Mouse (Mus musculus): ENCODE measurements at regions not wholly inside any gene's neighbourhood (a gene's known extent, or its start where the extent isn't known, plus 50 kb on each side); places are given as distances from the start of the nearest gene placed in this dataset.

DNA sequence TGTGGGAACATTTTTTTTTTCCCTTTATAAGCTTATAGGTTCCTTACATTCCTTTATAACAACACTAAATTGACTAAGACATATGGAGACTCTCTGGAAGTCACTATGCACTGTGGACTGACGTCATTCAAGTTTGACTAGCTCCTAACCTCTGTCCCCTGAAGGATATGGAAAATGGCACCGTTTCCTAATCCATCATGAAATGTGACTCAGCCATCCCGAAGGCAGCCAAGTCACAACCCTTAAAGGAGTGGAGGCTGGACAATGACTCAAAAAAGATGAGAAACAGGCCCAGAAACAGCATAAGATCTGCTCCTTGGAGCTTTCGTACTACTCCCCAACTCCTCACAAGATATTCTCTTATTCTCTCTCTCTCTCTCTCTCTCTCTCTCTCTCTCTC lies 253.5 kb downstream of the Hhipl2 start:
- no peak overlapping the region for H3K4me3 ChIP-seq
- no peak overlapping the region for H3K27ac ChIP-seq
- no peaks in the 10 kb centered on the region for H3K4me1 ChIP-seq (ENCODE audit: control insufficient read depth, insufficient read depth, low read length)
- no peaks in the 10 kb centered on the region for H3K79me2 ChIP-seq (replicated peaks; ENCODE audit: control insufficient read depth, insufficient read depth, low read length)
- TF ChIP-seq CTCF (IDR thresholded peaks at IDR 0.05) (no peak), POLR2A (IDR thresholded peaks at IDR 0.05; ENCODE audit: insufficient read depth, low read depth, low read length) (no peak), EP300 (IDR thresholded peaks at IDR 0.05; ENCODE audit: insufficient read depth, low read depth, low read length) (no peak)
- H3K36me3 ChIP-seq (ENCODE audit: control insufficient read depth, insufficient read depth, low read length): no peaks in the 10 kb centered on the region
- H3K9ac ChIP-seq (ENCODE audit: low read depth, low read length): no peak overlapping the region
- no peaks in the 10 kb centered on the region for H3K27me3 ChIP-seq (ENCODE audit: control insufficient read depth, insufficient read depth, low read length)
- WGBS: 61% methylated on average over 4 of the region's 4 CpGs
- peak in 1 of 2 experiments; percentile 29 for DNase-seq
- intact Hi-C loops (cut with DNase I): no loop called here

DNA sequence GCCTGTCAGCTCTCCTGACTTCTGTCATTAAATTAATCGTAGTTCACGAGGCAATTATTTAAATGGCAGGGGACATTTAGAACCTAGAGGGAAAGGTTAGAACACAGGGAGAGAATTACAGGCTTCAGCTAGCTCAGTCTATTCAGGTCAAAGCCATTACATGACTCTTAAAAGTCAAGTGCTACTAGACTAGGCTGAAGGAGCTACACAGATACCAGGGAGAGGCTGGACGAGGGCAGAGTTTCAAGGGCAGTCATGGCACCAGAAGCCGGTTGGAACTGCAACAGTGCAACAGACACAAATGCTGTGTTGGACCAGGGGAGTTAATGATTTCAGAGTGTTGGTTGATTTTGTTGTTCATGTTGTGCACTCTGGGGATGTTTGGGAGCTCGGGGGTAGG lies 254.5 kb downstream of the Hhipl2 start:
- WGBS: 69% methylated on average over 5 of the region's 5 CpGs
- Histone ChIP-seq H3K27me3 (ENCODE audit: control insufficient read depth, insufficient read depth, low read length) (no peaks in the 10 kb centered on the region), H3K4me3 (no peak overlapping the region), H3K36me3 (ENCODE audit: control insufficient read depth, insufficient read depth, low read length) (no peaks in the 10 kb centered on the region), H3K4me1 (ENCODE audit: control insufficient read depth, insufficient read depth, low read length) (no peaks in the 10 kb centered on the region), H3K9ac (ENCODE audit: low read depth, low read length) (no peak overlapping the region), H3K27ac (no peak overlapping the region), H3K79me2 (replicated peaks; ENCODE audit: control insufficient read depth, insufficient read depth, low read length) (no peaks in the 10 kb centered on the region)
- intact Hi-C loops (cut with DNase I): no loop called here
- no peak for DNase-seq
- TF ChIP-seq EP300 (IDR thresholded peaks at IDR 0.05; ENCODE audit: insufficient read depth, low read depth, low read length): no peak
- no peak for TF ChIP-seq CTCF (IDR thresholded peaks at IDR 0.05)
- TF ChIP-seq POLR2A (IDR thresholded peaks at IDR 0.05; ENCODE audit: insufficient read depth, low read depth, low read length): no peak

DNA sequence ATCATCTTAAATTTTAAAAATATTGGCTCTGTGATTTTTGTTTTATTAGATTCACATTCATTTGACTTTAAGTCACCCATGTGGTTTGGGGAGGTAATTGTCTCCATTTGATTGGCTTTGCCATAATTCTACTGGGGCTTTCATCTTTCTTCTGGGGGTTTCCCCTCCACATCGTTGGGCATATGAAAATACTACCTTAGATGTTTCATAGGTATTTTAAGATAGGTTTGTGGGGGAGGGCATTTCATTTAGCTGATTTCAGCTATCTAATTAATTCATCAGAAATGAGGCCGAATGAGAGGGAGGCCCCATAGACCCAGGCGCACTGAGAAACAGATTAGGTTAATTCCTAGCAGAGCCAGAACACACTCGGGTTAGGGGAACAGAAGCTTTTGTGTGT lies 259.6 kb downstream of the Hhipl2 start:
- H3K4me1 ChIP-seq (ENCODE audit: control insufficient read depth, insufficient read depth, low read length): no peaks in the 10 kb centered on the region; the same call in 1 of the 2 replicates
- no peak overlapping the region for H3K27ac ChIP-seq
- WGBS: 87% methylated on average over 4 of the region's 4 CpGs
- no peaks in the 10 kb centered on the region for H3K79me2 ChIP-seq (replicated peaks; ENCODE audit: control insufficient read depth, insufficient read depth, low read length)
- intact Hi-C loops (cut with DNase I): no loop called here
- H3K36me3 ChIP-seq (ENCODE audit: control insufficient read depth, insufficient read depth, low read length): no peaks in the 10 kb centered on the region
- DNase-seq: no peak
- no peak overlapping the region for H3K9ac ChIP-seq (ENCODE audit: low read depth, low read length)
- no peaks in the 10 kb centered on the region for H3K27me3 ChIP-seq (ENCODE audit: control insufficient read depth, insufficient read depth, low read length)
- TF ChIP-seq POLR2A (IDR thresholded peaks at IDR 0.05; ENCODE audit: insufficient read depth, low read depth, low read length): no peak
- no peak overlapping the region for H3K4me3 ChIP-seq

DNA sequence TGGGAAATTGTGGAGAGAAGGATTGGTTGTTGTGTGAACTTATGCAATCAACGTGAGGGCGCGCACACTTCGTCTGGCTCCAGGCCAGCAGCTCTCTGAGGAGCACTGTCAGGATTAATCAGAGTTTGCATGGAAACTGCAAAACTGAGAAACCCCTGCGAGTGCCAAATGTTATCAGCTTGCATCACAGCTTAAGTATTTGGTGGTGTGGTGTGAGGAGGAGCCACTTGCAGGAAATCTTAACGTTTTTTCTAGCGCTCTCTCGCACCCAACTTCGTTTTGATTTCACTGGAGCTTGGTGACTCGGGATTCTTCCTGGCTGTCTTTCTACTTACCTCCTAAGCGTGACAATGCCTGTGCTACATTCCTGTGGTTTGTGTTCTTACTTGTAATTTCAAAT lies 261.9 kb downstream of the Hhipl2 start:
- Histone ChIP-seq H3K4me1 (ENCODE audit: control insufficient read depth, insufficient read depth, low read length) (no peaks in the 10 kb centered on the region; the same call in 1 of the 2 replicates), H3K36me3 (ENCODE audit: control insufficient read depth, insufficient read depth, low read length) (no peaks in the 10 kb centered on the region), H3K4me3 (no peak overlapping the region), H3K27me3 (ENCODE audit: control insufficient read depth, insufficient read depth, low read length) (no peaks in the 10 kb centered on the region), H3K79me2 (replicated peaks; ENCODE audit: control insufficient read depth, insufficient read depth, low read length) (no peaks in the 10 kb centered on the region), H3K9ac (ENCODE audit: low read depth, low read length) (no peak overlapping the region), H3K27ac (no peak overlapping the region)
- peak; percentile 66 to 73 for DNase-seq
- intact Hi-C loops (cut with DNase I): no loop called here
- TF ChIP-seq CTCF (IDR thresholded peaks at IDR 0.05): no peak
- TF ChIP-seq POLR2A (IDR thresholded peaks at IDR 0.05; ENCODE audit: insufficient read depth, low read depth, low read length): no peak
- no peak for TF ChIP-seq EP300 (IDR thresholded peaks at IDR 0.05; ENCODE audit: insufficient read depth, low read depth, low read length)
- 22% methylated on average over 11 of the region's 11 CpGs for WGBS

DNA sequence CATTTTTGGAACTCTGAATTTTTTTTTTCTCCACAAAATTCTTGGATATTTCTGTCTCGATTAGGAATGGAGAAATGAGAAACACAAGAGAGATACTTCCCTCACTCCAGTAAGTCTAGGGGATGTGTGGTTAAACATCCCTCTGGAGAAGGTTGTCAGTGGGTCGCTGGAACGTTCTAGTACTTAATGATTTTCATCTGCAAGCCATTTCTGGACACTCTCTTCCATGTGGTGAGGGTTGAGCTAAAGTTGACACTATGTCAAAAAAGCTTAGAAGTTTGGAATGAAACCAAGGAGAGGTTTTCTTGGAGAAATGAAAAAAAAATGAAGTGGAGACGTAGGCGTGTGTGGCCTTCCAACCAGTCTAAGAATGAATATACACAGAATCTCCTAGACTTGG lies 268.0 kb downstream of the Hhipl2 start:
- Histone ChIP-seq H3K4me3 (no peak overlapping the region), H3K9ac (ENCODE audit: low read depth, low read length) (no peak overlapping the region), H3K36me3 (ENCODE audit: control insufficient read depth, insufficient read depth, low read length) (no peaks in the 10 kb centered on the region), H3K4me1 (ENCODE audit: control insufficient read depth, insufficient read depth, low read length) (no peaks in the 10 kb centered on the region), H3K27me3 (ENCODE audit: control insufficient read depth, insufficient read depth, low read length) (no peaks in the 10 kb centered on the region), H3K79me2 (replicated peaks; ENCODE audit: control insufficient read depth, insufficient read depth, low read length) (no peaks in the 10 kb centered on the region), H3K27ac (no peak overlapping the region)
- no peak for TF ChIP-seq EP300 (IDR thresholded peaks at IDR 0.05; ENCODE audit: insufficient read depth, low read depth, low read length)
- TF ChIP-seq POLR2A (IDR thresholded peaks at IDR 0.05; ENCODE audit: insufficient read depth, low read depth, low read length): no peak
- TF ChIP-seq CTCF (IDR thresholded peaks at IDR 0.05): no peak
- intact Hi-C loops (cut with DNase I): no loop called here
- WGBS: 76% methylated on average over 5 of the region's 5 CpGs
- DNase-seq: no peak

DNA sequence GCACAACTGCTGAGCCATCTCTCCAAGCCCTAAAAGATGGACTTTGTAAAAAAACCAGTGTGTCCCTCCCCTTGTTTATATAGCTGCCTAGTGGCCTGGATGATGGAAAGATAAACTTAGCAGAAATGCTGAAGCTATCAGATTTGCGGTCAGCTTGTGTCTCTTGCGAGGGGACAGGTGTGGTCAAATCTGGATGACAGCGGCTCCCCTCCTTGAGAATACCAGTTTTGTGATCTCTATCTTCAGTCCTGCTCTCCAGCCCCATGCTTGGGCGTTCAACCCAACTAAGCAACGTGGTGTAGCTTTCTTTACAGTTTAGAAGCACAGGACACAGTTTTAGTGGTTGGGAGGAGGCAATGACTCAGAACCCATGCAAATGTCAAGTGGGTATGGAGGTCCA lies 274.7 kb downstream of the Hhipl2 start:
- no peak for DNase-seq
- Histone ChIP-seq H3K4me3 (no peak overlapping the region), H3K9ac (ENCODE audit: low read depth, low read length) (no peak overlapping the region), H3K27ac (no peak overlapping the region), H3K27me3 (ENCODE audit: control insufficient read depth, insufficient read depth, low read length) (no peaks in the 10 kb centered on the region), H3K4me1 (ENCODE audit: control insufficient read depth, insufficient read depth, low read length) (no peaks in the 10 kb centered on the region), H3K79me2 (replicated peaks; ENCODE audit: control insufficient read depth, insufficient read depth, low read length) (no peaks in the 10 kb centered on the region), H3K36me3 (ENCODE audit: control insufficient read depth, insufficient read depth, low read length) (no peaks in the 10 kb centered on the region)
- TF ChIP-seq EP300 (IDR thresholded peaks at IDR 0.05; ENCODE audit: insufficient read depth, low read depth, low read length): no peak
- no peak for TF ChIP-seq POLR2A (IDR thresholded peaks at IDR 0.05; ENCODE audit: insufficient read depth, low read depth, low read length)
- no peak for TF ChIP-seq CTCF (IDR thresholded peaks at IDR 0.05)
- intact Hi-C loops (cut with DNase I): no loop called here
- WGBS: 85% methylated on average over 5 of the region's 5 CpGs
